Mouse (Mus musculus) adrenal gland, postnatal 0 days (tissue): ENCODE measurements around the gene Lce1c. TPM values are rescaled to one million over a fixed set of nuclear protein-coding genes. Genes with fewer than 3 reads are reported as not detected.

Source experiments
- polyA plus RNA-seq: library from polyadenylated mRNA; unstranded; fragments of >200 nt; fragmentation: Nextera tagmentation; extraction: Ambion mirVana; gene quantifications from 2 replicates; pipeline ENCODE4 v1.2.1, GENCODE M21; 2015

Gene Lce1c
- polyA plus RNA-seq: 2.4 TPM in 1 of 2 replicates, not detected in the other

DNA sequence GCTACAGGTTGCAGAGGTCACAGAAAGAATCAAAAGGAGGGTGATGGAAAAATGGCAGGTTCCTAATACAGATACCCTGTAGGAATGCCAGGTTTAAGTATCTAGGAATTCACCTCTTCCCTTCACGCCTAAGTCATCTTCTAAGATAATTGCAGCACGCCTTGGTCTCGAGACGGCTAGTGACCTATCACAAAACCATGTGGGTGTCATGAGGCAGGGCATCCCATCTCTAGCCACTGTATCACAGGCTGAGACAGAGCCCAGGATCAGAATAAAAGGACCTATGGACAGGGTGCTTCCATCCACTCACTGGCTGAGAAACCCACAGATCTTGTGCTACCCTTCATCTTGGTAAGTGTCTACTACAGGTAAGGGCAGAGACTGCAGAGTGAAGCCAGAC, at the start of gene Lce1c:
Lce1c (plus strand) TSS at position 301 of the 400 bp plus-strand sequence.

DNA sequence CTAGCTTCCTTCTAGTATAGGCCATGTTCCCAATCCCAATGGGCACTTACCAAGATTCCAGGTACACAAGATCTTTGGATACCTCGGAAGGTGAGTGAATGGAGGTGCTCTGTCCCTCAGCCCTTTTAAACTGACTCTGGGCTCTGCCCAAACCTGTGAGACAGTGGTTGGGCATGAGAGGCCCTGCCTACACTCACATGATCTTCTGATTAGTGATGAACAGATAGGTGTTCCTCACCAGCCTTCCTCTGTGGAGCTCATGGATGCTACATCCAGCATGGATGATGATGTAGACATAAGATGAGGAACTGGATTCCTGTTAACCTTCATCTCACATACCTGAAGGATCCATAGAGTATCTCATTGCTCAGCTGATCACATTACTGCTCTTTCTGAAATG, 30.8 kb upstream of the Lce1c start, which contains the start of gene Lce1a1:
Lce1a1 (minus strand) TSS at position 101 of the 400 bp plus-strand sequence.

DNA sequence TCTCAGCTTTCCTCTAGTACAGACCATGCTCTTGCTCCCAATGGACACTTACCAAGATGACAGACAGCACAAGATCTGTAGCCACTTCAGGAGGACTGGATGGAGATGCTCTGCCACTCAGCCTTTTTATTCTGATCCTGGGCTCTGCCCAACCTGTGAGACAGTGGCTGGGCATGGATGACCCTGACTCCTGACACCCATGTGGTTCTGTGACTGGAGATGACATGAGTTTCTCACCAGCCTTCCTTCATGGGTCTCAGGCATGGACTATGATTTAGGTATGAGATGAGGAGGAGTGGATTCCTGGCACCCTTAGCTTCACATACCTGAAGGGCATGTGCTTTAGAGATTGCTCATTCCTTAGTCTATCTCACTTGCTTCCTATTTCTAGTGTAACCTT, 22.2 kb upstream of the Lce1c start, which contains the start of gene Lce1b:
Lce1b (minus strand) TSS at position 101 of the 400 bp plus-strand sequence.

DNA sequence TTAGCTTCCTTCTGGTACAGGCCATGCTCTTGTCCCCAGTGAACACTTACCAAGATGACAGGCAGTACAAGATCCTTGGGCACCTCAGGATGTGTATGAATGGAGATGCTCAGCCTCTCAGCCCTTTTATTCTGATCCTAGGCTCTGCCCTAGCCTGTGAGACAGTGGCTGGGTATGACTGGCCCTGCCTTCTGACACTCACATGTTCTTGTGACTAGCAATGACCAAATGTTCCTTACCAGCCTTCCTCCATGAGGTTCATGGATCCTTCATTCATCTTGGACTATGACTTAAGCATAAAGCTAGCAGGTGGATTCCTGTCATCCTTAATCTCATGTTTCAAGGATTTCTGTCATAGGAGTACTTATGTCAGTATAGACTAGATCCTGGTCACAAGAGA, 8.8 kb upstream of the Lce1c start, which contains the start of gene Lce1a2:
Lce1a2 (minus strand) TSS at position 101 of the 400 bp plus-strand sequence.

DNA sequence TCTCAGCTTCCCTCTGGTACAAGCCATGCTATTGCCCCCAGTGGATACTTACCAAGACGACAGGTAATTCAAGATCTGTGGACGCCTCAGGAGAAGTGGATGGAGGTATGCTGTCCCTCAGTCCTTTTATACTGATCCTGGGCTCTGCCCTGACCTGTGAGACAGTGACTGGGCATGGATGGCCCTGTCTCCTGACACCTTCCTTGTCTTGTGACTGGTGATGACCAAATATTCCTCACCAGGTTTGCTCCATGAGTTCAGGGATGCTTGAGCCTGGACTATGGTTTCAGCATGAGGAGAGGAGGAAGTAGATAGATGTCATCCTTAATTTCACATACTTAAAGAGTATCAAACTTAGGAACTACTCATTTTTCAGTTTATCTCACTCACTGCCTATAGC, 8.1 kb downstream of the Lce1c start, which contains the start of gene Lce1d:
Lce1d (minus strand) TSS at position 101 of the 400 bp plus-strand sequence.

DNA sequence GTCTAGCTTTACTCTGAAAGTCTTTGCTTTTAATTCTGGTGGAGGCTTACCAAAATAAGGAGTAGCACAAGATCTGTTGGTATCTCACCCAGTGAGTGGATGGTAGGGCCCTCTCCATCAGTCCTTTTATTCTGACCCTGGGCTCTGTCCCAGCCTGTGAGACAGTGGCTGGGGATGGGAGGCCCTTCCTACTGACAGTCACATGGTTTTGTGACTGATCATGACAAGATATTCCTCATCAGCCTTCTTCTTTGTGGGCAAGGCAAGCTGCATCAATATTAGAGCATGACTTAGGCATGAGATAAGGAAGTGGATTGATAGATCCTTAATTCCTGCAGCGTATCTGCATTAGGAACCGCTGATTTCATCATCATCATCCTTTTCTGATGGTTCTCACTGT, 29.9 kb downstream of the Lce1c start, which contains the start of gene Lce1e:
Lce1e (minus strand) TSS at position 101 of the 400 bp plus-strand sequence.

DNA sequence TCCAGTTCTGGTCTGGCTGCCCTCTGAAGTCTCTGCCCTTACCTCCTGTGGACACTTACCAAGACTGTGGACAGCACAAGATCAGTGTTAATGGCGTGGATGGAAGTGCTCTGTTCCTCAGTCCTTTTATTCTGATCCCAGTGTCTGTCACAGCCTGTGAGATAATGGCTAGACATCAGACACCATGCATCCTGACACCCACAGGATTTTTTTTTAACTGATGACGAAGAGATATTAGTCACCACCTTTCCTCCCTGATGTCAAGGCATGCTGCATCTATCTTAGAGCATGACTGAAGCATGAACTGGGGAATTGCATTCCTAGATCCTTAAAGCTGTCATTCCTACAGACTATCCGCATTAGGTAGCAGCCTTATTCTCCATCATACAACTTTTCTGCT, 41.2 kb downstream of the Lce1c start, which contains the start of gene Lce1f:
Lce1f (minus strand) TSS at position 101 of the 400 bp plus-strand sequence.

Other genes with a start within 250 kb of the Lce1c start
- 6.7 and 8.1 TPM in 2 replicates for gene Gm9774, start 249.8 kb upstream of the Lce1c start, polyA plus RNA-seq
- not detected in 2 replicates for gene Sprr2k, start 246.7 kb upstream of the Lce1c start, polyA plus RNA-seq
- 0.32 TPM in 1 of 2 replicates, not detected in the other for gene Sprr1b, start 240.5 kb upstream of the Lce1c start, polyA plus RNA-seq
- 0.25 and 4.2 TPM in 2 replicates for gene Sprr3, start 220.5 kb upstream of the Lce1c start, polyA plus RNA-seq
- gene Sprr1a, start 193.4 kb upstream of the Lce1c start, polyA plus RNA-seq: 1.6 and 7.8 TPM in 2 replicates
- gene Sprr4, start 178.8 kb upstream of the Lce1c start, polyA plus RNA-seq: not detected in 2 replicates
- gene 2310046K23Rik, start 144.7 kb upstream of the Lce1c start, polyA plus RNA-seq: not detected in 2 replicates
- 0.38 TPM in 1 of 2 replicates, not detected in the other for gene Ivl, start 105.5 kb upstream of the Lce1c start, polyA plus RNA-seq
- 0.15 and 0.84 TPM in 2 replicates for gene Smcp, start 90.2 kb upstream of the Lce1c start, polyA plus RNA-seq
- not detected in 2 replicates for gene 2210017I01Rik, start 71.8 kb upstream of the Lce1c start, polyA plus RNA-seq
- gene Lce6a, start 57.6 kb upstream of the Lce1c start, polyA plus RNA-seq: 3.2 and 3.3 TPM in 2 replicates
- gene Lce1a1, start 30.9 kb upstream of the Lce1c start, polyA plus RNA-seq: 0.71 TPM in 1 of 2 replicates, not detected in the other
- 0.35 TPM in 1 of 2 replicates, not detected in the other for gene Lce1b, start 22.3 kb upstream of the Lce1c start, polyA plus RNA-seq
- gene Lce1a2, start 8.9 kb upstream of the Lce1c start, polyA plus RNA-seq: 1.1 TPM in 1 of 2 replicates, not detected in the other
- 0.91 TPM in 1 of 2 replicates, not detected in the other for gene Lce1d, start 8.0 kb downstream of the Lce1c start, polyA plus RNA-seq
- 1.1 TPM in 1 of 2 replicates, not detected in the other for gene Lce1e, start 29.8 kb downstream of the Lce1c start, polyA plus RNA-seq
- 1.1 TPM in 1 of 2 replicates, not detected in the other for gene Lce1f, start 41.1 kb downstream of the Lce1c start, polyA plus RNA-seq
- not detected in 2 replicates for gene Gm38119, start 59.8 kb downstream of the Lce1c start, polyA plus RNA-seq
- not detected in 2 replicates for gene Lce1g, start 73.1 kb downstream of the Lce1c start, polyA plus RNA-seq
- 0.93 TPM in 1 of 2 replicates, not detected in the other for gene Lce1h, start 85.8 kb downstream of the Lce1c start, polyA plus RNA-seq
- not detected in 2 replicates for gene Lce1i, start 99.7 kb downstream of the Lce1c start, polyA plus RNA-seq
- 0.61 TPM in 1 of 2 replicates, not detected in the other for gene Lce1j, start 111.3 kb downstream of the Lce1c start, polyA plus RNA-seq
- gene Lce1k, start 128.6 kb downstream of the Lce1c start, polyA plus RNA-seq: not detected in 2 replicates
- 0.09 TPM in 1 of 2 replicates, not detected in the other for gene Kprp, start 148.0 kb downstream of the Lce1c start, polyA plus RNA-seq
- 1.2 TPM in 1 of 2 replicates, not detected in the other for gene Lce1l, start 172.0 kb downstream of the Lce1c start, polyA plus RNA-seq
- 0.24 TPM in 1 of 2 replicates, not detected in the other for gene 2310050C09Rik, start 191.0 kb downstream of the Lce1c start, polyA plus RNA-seq
- 1.8 TPM in 1 of 2 replicates, not detected in the other for gene Lce3a, start 247.0 kb downstream of the Lce1c start, polyA plus RNA-seq